Mouse (Mus musculus): ENCODE results near the gene Cmtm6.

The Cmtm6 gene

DNA sequence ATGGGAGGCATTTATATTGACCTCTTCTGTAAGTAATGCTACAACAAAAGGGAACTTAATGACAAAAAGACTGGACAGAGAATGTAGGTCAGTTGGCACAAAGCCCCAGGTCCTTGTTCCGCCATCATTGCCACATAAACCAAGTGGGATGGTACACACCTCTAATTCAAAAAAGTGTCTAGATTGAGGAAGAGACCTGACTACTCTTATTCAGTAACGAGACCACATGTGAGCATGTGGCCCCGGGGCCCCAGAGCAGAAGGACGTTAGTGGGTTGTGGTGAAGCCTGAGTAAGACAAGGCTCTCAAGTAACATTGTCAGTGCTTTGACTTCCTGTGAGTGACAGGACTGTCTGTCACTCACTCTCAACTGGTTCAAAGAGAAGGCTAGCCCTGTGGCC lies 39.3 kb downstream of the Cmtm6 start:
- DNase-seq (ENCODE audit: low spot score in 2 of 2) = no peak

DNA sequence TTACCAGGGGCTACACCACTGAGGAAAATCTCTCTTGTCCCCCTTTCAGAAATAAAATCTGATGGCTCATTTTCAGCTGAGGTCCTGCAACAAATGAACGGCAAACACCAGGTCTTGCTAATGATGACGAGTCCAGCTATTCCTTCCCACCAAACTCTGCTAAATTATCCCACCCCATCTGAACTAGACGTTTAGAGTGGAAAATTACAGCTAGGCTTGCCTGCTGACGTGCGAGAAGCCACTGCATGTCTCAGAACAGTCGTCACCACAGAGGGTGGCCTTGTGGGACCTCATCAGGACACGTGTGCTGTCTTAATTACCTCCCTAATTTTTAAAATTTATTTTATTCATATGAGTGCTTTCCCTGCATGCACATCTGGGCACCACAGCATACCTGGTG lies 40.6 kb downstream of the Cmtm6 start:
- DNase-seq (ENCODE audit: low spot score in 2 of 2) = no peak

DNA sequence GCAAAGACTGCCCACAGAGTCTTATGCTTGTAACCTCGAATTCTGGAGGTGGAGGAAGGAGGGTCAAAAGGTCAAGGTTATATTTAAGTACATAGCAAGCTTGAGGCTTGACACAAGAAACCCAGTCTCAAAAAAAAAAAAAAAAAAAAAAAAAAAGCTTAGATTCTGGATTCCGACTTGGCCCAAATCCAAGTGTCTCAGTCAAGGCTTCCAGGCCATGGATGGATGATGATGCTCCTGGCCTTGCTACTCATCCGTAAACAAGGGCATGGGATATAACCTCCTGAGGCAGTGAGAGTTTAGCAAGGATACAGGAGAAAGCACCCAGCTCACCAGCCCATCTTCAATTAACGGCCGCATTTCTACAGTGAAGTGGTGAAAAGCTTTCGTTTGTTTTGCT lies 43.7 kb downstream of the Cmtm6 start:
- DNase-seq (ENCODE audit: low spot score in 2 of 2) = no peak

DNA sequence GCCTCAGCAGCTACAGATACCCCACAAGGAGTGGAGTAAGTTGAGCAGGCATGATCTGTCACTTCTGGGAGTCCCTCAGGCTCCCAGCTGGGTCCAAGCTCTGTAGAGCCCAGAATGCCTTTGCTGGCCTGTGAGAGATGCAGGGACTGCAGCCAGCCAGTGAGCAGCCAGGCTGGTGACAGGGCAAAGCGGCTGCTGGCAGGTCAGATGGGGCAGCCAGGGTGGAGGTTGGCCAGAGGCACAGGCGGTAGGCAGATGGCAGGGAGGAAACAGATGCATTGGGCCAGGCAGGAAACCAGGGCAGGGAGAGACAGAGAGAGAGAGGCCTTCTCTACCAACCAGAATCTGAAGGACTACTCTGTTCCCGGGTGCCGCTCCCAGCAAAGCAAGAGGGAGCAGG lies 44.4 kb downstream of the Cmtm6 start:
- DNase-seq (ENCODE audit: low spot score in 2 of 2) = peak in 1 of 2 experiments; percentile 15

DNA sequence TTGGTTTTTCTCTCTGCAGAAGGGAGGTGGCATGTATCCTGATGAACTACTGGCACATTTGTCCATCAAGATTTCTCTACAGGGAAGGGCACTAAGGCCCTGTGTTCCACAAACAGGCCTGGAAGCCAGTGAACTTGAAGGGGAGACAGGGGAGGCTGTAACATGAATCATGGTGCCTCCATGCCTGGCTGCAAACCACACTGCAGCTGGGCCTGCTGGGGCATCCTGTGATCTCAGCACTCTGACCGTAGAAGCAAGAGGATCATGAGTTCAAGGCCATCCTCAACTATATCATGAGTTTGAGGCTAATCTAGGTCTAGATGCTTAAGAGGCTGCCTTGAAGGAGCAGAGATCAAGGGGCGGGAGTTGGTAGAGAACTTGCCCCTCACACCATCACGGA lies 45.4 kb downstream of the Cmtm6 start:
- no peak for DNase-seq (ENCODE audit: low spot score in 2 of 2)

DNA sequence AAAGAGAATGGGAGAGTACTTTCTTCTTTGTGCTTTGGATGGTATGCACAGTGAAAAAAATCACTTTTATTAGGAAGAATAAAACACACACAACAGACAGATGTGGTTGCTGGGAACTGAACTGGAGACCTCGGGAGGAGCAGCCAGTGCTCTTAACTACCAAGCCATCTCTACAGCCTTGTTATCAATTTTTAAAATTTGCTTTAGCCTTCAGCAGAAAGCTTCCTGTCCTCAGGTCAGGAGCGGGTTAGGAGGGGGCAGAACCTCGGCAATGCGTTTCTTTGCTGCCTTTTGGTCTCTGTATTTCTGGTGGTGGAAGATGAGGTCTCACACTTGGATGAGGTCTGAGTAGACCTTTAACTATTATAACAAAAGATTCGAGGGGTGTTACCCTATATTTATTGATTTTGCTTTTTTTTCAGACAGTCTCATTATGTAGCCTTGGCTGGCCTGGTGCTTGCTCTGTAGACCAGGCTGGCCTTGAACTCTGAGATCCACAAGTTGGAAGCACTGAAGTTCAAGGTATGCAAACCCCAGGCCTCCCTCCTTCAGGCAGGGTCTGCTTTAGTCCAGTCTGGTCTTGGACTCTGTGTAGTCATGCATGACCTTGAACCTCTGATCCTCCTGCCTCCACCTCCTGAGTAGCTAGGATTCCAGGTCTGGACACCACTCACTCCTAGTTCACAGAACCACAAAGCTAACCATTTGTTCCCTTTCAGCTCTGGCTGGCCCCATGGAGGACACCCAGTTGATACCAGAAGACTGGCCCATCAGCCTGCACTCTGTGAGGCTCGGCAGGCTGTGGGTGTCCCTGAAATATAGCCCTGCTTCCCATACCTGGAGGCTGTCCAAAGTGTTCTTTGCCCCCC lies 46.5 kb downstream of the Cmtm6 start:
- DNase-seq (ENCODE audit: low spot score in 2 of 2) = no peak

DNA sequence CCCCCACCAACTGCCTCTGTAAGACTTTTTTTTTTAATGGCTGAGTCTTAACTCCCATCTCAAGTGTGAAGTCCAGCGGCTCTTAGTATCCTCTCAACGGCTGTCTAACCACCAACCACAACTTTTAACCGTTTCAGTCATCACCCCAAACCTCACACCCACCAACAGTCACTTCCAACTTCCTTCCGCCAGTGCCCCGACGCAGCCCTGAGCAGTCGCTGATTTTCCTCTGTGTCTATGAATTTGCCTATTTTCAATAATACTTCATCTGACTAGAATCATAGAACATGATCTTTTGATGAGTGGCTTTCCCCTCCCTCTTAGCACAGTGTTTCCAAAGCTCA lies 47.1 kb downstream of the Cmtm6 start:
- no peak for DNase-seq (ENCODE audit: low spot score in 2 of 2)

DNA sequence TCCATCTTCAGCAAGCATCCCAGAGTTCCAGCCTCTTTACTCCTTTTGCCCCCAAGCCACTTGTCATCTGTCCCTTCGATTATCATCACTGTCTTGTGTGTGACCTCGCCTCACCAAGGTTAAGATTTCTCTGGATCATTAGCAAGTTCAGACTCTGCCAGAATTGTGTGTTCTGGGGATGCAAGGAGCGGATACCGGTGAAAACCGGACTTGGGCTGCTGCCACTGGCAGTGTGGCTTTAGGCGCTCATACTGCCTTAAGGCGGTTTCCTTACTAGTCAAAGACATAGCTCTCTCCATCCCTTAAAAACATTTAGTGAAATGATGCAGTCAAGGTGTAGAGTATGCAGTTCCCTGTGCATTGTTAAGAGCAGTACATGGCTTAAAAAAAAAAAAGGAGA lies 48.0 kb downstream of the Cmtm6 start:
- DNase-seq (ENCODE audit: low spot score in 2 of 2) = no peak

DNA sequence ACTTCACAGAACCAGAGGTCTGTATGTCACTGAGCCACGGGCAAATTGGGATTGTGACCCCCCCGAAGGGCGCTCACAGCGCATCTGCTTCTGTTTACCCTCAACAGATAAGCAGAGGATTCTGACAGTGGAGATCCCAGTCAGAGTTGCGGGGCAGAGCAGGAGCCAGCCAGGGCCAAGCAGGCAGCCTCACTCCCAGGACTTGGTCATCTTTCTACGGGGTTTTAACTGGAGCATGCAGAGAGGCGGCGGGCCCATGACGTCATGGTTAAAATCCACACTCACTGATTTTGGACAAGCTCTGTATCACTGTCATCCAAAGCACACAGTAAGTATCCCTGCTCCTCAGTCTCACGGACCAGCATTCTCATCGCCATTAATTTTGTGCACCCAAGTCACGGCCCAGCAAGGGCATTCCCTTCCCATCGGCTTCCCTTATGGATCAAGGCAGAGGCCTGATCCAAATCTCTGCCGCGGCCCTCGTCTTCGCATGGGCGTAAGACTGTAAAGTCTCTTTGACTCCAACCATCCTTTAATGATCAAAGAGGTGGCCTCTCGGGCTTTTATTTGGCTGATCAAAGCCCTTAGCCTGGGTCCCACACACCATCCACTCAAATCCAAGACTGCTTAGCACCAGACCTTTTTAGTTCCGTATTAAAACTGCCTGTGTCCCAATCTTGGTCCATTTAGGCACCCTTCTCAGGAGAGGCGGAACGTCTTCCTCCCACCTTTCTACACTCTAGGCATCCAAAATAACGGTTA lies 49.2 kb downstream of the Cmtm6 start:
- DNase-seq (ENCODE audit: low spot score in 2 of 2) = no peak

DNA sequence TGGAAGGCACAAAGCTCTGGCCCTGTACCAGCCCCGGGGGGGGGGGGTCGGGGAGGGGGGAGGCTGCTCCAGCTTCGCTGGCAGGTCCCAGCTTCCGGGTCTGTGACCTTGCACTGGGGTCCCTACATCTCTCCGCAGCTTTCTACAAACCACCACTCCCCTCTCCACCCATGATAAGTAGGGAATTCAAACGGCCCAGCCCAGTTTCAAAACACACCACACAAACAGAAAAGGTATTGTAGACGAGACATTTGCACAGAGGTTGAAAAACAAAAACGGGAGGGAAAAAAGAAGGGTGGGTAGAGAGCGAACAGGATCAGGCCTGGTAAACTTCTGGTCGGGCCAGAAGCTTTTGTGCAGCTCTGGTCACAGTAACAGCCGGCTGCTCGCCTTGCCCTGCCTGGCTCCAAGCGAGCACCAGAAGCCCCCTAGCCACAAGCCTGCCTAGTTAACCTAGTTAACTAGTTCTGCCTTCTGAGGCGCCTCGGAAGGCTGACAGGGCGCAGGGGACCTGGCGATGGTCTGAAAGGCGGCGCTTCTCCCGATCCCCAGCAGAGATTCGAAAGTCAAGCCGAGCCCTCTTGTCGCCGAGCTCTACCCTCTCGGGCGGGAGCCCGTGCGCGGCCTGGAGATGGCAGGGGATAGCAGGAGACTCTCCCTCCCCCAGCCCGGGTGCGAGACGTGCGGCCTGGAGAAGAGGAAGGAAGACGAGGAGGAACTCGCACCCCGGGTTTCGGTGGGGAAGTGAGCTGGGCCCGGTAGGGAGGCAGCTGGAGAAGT lies 50.0 kb downstream of the Cmtm6 start:
- peak; percentile 31 to 48 for DNase-seq (ENCODE audit: low spot score in 2 of 2)

DNA sequence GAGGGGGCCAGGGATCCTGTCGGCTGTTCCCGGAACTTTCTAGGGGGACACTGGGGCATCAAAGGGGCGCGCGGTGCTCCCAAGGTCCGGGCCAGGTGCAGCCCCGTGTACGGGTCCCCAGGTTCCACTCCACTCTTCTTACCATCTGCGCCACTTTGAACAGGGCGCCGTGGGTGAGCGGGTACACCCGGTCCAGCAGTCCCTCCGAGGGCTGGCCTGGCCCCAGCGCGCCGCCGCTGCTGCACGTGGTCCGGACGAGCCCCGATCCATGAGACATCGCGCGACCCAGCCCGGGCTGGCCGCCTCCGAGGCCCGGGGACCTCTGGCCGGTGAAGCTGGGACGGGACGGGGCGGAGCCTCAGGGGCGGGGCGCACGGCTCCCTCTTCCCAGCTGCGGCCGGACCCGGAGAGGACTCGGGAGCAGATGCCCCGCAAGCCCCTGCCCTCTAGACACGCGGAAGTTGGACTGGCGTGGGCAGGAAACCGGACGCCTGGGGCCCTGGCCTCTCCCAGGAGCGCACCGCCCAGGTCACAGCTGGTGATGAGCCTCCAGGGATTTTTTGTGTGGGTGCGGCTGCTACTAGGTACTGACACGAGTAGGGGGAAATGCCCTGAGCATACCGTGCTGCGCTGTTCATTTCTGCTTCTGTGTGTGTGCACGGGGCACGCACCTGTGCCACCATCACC lies 50.8 kb downstream of the Cmtm6 start, which contains the start of gene Cmtm7:
TSS of gene Cmtm7 (minus strand) at position 331 of the 687 bp plus-strand sequence.
- peak; percentile 54 to 57 for DNase-seq (ENCODE audit: low spot score in 2 of 2)

DNA sequence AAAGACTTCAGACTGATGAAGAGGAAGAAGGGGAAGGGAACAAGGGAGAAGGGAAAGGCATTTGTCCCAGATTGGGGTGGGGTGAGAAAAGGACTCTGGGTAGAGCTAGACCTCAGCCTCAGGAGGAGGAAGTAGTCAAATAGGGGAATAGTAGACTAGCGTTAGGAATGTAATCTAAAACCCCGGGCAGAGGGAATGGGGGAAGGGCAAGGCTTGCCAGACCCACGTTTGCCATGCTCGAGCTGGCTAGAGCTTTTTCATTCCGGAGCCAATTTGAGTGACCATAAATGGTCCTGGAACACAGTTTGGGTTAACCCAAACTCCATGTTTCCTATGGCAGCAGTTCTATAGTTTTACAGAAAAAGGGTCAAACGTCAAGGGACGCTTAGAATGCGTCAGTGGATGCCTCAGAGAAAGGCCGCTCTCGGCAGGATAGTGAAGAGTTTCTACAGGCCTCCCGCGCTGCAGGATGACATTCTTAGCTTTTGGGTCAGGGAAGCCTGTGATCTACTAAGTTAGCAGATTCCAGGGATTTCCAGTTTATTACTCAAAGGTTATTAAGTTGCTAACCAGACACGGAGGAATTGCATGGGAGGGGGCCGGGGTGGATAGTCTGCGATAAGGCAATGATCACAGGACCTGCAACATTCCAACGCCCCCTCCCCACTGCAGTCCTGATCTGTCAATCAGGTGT lies 54.7 kb downstream of the Cmtm6 start:
- no peak for DNase-seq (ENCODE audit: low spot score in 2 of 2)

DNA sequence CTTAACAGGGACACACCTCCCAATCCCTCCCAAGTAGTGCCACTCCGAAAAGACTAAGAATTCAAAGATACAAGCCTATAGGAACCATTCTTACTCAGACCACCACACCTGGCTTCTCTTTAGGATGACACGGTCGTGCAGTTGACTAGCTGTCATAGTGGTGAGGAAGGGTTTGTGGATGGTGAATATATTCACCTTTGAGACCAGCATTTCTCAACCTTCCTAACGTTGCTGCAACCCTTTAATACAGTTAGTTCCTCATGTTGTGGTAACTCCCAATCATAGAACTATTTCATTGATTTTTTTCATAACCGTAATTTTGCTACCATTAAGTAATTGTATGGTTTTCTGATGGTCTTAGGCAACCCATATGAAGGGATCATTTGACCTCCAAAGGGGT lies 56.2 kb downstream of the Cmtm6 start:
- no peak for DNase-seq (ENCODE audit: low spot score in 2 of 2)

DNA sequence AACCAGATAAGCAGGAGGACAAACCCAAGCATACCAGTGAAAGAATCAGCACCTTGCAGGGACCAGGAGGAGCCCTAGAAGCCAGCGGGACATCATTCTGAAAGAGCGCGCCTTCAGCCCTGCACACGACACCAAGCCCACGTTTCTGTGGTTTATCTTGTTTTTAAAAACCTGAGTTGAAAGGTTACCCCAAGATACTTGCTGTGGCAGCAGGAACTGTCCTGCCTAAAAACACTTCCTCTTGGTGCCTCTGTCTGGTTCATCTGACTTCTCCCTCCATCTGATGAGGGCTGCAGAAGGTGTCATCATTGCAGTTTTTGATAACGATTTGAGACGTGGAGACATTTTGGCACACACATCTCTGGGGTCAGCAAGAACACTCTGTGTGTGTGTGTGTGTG lies 56.8 kb downstream of the Cmtm6 start:
- no peak for DNase-seq (ENCODE audit: low spot score in 2 of 2)

DNA sequence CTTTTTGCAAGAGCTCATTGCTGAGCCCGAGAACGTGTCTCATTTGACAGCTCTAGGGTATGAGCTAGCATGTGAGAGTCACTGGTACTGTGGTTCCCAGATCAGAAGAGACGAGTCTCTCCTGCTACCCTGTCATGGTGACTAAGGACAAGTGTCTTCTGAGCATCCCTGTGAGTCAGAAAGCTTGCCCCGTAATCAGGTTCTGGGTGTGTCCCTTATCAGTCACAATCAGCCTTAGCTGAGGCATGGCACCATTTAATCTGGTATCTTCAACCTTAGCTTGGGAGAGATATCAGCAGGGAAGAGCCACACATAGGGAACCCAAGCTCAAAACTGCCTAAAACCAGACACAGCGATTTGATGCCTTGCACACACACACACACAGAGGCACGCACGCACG lies 57.8 kb downstream of the Cmtm6 start:
- no peak for DNase-seq (ENCODE audit: low spot score in 2 of 2)

DNA sequence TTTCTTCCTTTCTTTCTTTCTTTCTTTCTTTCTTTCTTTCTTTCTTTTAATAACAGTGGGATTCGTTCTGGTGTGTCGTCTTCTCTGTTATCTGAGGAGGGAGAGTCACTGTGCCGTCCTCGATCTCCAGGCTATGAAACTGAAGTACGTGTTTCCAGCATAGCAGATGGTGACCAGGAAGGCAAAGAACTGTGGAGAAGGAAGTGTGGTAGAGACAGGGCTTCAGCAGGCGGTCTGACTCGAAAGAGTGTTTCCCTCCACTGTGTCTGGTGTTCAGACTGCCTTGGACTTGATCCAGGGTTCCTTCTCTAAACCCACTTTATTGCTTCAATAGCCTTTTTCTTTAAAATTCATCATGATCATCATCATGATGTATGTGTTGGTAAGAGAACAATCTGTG lies 58.6 kb downstream of the Cmtm6 start:
- DNase-seq (ENCODE audit: low spot score in 2 of 2) = no peak

DNA sequence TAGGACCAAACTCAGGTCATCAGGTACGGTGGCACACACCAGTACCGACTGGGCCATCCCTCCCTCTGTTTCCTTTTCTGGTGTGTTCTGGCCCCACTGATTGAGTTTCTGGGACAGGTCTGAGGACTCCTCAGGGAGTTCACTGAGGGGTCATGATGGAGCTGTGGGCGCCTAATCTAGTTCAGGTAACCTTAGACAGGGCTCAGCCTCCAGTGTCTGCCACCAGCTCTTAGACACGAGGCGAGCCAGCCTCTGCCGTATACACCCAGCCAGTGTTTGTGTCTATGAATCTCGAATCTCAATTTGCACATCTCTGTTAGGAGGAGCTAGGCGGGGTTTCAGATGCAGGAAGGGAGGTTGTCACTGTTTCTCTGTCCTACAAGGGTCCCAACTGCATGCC lies 59.1 kb downstream of the Cmtm6 start:
- no peak for DNase-seq (ENCODE audit: low spot score in 2 of 2)

DNA sequence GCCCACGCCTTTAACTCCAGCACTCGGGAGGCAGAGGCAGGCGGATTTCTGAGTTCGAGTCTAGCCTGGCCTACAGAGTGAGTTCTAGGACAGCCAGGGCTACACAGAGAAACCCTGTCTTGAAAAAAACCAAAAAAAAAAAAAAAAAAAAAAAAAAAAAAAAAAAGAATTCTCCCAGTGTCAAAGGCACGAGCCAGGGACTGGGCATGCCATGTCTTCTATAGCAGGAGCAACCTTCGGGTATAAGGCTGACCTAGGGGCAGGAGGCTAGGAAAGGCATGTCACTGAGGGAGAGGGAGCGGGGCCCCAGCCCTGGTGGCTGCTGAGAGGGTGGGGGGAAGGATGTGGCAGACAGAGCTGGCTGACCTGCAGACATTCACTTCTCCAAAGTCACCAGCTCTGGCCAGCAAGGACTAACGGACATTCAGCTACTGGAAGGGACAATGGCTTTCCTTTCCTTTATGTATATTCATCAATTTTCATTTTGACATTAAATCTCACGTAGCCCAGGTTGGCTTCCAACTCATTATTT lies 62.9 kb downstream of the Cmtm6 start:
- DNase-seq (ENCODE audit: low spot score in 2 of 2) = no peak

DNA sequence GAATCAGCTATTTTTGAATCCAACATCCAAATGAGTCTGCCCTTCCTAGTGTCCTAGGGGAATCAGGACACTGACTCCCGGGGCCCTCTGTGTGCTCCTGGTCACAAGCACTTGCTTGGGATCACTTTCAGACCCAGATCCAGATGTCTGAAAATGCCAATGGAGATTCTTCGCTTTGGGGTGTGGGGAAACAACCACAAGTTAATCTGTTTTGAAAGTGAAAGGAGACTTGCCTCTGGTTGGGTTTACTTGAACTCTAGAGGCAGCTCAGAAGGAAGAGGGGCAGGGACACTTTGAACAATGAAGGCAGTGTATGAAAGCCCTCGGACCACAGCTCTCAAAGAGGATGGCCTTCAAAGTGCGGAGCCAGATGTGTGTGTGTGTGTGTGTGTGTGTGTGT lies 63.6 kb downstream of the Cmtm6 start:
- no peak for DNase-seq (ENCODE audit: low spot score in 2 of 2)

DNA sequence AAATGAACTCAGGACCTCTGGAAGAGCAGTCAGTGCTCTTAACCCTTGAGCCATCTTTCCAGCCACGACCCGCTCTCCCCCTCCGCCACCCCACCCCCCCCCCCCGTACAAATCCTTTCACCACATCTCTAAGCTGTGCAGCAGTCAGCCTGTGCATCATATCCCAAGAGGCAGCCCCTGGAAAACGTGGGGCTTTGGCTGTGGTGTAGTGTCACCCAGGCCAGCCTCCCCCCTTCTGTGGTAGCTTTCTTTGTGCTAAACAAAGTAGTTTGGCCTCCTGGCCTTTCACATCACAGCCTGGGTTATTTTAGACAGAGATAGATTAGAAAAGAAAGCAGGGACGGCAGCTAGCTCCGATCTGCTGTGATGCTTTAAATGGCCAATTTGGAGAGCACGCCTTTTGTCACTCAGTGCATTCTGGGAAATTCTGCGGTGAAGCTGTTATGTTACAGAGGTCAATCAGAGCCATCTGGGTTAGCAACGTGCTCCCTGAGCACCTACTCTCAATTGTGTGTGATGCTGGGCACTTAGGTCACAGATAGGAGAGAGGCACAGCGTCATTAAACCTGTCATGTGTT lies 65.6 kb downstream of the Cmtm6 start:
- DNase-seq (ENCODE audit: low spot score in 2 of 2) = no peak

Measured in spleen, postnatal 14 days (tissue).